Mouse (Mus musculus): ENCODE results near the gene Cyp2d12.
"Not testable (repeated sequence)": the region's sequence is repeated elsewhere in the genome, so short reads cannot be mapped to it uniquely, and the experiment has no call there.

DNA sequence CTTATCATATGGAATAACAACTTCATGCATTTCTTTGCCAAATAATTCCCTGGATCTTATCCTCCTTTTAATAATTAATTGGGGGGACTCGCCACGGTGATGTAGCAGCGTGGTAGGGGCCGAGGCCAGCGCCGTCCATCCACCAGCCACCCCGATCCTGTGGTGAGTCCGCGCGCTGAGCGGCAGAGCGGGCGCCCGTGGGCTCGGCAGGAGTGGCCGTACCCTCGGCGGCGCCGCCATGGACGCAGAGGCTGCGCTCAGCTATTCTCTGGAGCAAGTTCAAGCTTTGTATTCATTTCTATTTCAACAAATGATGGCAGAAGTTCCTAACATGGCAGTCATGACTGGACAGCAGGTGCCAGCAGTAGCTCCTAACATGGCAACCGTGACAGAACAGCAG, 38.7 kb upstream of the Cyp2d12 start:
- TF ChIP-seq CTCF (conservative IDR thresholded peaks at IDR 0.05 in 1 of 2, IDR thresholded peaks at IDR 0.05 in 1 of 2; ENCODE audit: low read depth in 2 of 2, low read length in 2 of 2); ELF1 (IDR thresholded peaks at IDR 0.05; ENCODE audit: low read depth, low read length); HCFC1 (IDR thresholded peaks at IDR 0.05; ENCODE audit: low read depth, low read length); MAX (IDR thresholded peaks at IDR 0.05; ENCODE audit: low read length); ZMIZ1 (IDR thresholded peaks at IDR 0.05; ENCODE audit: low read depth, low read length): not testable (repeated sequence)
